Mouse (Mus musculus) embryonic facial prominence, embryonic 12.5 days (tissue): ENCODE measurements around the gene Ermp1. TPM values are rescaled to one million over a fixed set of nuclear protein-coding genes. Genes with fewer than 3 reads are reported as not detected.

ENCODE experiments used
- ATAC-seq: fragments of 200-750 bp; cut with Nextera tagmentation; 2 replicates; pipeline ENCODE4 v1.8.0; 2017; ENCODE audit not compliant: insufficient number of reproducible peaks, insufficient read depth, low FRiP score, low TSS enrichment
- H3K27ac ChIP-seq: fragments of 300-500 bp; sonication (generic); 2 replicates; pipeline ENCODE4 v1.5.1; 2016; ENCODE audit warnings: mild to moderate bottlenecking
- H3K27me3 ChIP-seq: fragments of 300-500 bp; sonication (generic); 2 replicates; pipeline ENCODE4 v1.6.1; 2016; ENCODE audit warnings: mild to moderate bottlenecking, moderate library complexity
- H3K36me3 ChIP-seq: fragments of 300-500 bp; sonication (generic); 2 replicates; pipeline ENCODE4 v1.6.1; 2016; ENCODE audit warnings: mild to moderate bottlenecking
- H3K4me1 ChIP-seq: fragments of 300-500 bp; sonication (generic); 2 replicates; pipeline ENCODE4 v1.6.1; 2016
- H3K4me2 ChIP-seq: fragments of 300-500 bp; sonication (generic); replicated peaks from 2 replicates; pipeline ENCODE4 v1.6.1; 2016; ENCODE audit warnings: mild to moderate bottlenecking, moderate library complexity
- H3K4me3 ChIP-seq: fragments of 300-500 bp; sonication (generic); 2 replicates; pipeline ENCODE4 v1.5.1; 2016; ENCODE audit warnings: mild to moderate bottlenecking
- H3K9ac ChIP-seq: fragments of 300-500 bp; sonication (generic); 2 replicates; pipeline ENCODE4 v1.6.1; 2016; ENCODE audit warnings: mild to moderate bottlenecking, moderate library complexity
- H3K9me3 ChIP-seq: fragments of 300-500 bp; sonication (generic); 2 replicates; pipeline ENCODE4 v1.6.1; 2016; ENCODE audit warnings: mild to moderate bottlenecking, moderate library complexity
- WGBS: fragments of 180-500 bp; shearing (Covaris S2); methylation state at CpG from one replicate; pipeline ENCODE4 v1.1.7; 2016; 5-methylcytosine and 5-hydroxymethylcytosine counted together
- polyA plus RNA-seq: library from polyadenylated mRNA; unstranded; fragments of >200 nt; fragmentation: Nextera tagmentation; extraction: Ambion mirVana; gene quantifications from 2 replicates; pipeline ENCODE4 v1.2.1, GENCODE M21; 2016

Ermp1 gene
- polyA plus RNA-seq, 1 experiment from 2014 or later: 23.9 TPM

DNA sequence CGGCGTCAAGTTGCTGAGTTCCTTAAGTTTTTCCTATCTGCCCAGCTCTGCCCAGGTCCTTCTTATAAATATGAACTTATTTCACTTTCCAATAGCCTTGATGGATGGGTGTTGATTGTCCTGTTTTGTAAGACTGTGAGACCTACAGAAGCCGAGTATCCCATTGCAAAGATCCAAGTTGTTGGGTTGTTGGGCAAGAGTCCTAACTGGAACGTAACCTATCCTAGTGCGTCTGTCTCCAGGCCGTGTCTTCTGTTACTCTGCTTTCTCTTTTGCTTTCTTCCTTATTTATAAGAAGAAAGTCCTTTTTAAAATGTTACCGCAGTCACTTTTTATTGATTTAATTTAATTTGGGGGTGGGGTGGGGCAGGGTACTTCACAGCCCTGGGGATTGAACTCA is 26.7 kb upstream of the Ermp1 start:
- WGBS: 93% methylated on average over 7 of the region's 7 CpGs

DNA sequence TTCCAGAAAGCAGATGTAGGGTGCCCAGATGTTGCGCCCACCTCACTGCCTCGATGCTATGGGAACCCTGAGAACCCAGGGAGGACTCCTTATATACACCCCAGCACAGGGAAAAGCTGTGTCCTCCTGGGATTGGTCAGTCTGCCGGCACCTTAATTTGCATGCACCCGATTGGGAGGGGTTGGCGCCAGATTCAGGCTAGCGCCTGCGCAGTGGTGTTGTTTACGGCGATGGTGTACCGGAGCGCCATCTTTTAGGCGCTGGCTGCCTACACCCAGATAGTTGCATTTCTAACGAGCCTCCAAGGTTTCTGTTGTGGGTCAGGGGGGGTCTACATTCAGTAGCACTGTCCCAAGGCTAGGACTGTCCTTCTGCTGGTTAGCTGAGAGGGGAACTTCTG is 24.4 kb upstream of the Ermp1 start:
- H3K4me2 ChIP-seq: no peak overlapping the region
- H3K36me3 ChIP-seq: no peaks in the 10 kb centered on the region
- 95% methylated on average over 13 of the region's 13 CpGs for WGBS
- no peaks in the 10 kb centered on the region for H3K9me3 ChIP-seq
- H3K27ac ChIP-seq: no peak overlapping the region
- H3K4me3 ChIP-seq: no peak overlapping the region
- H3K4me1 ChIP-seq: no peaks in the 10 kb centered on the region; the same call in 1 of the 2 replicates
- no peaks in the 10 kb centered on the region for H3K27me3 ChIP-seq
- no peak overlapping the region for H3K9ac ChIP-seq
- ATAC-seq: no peak

More for the DNA sequence above, 26.7 kb upstream of the Ermp1 start:
- Histone ChIP-seq H3K9me3 (no peaks in the 10 kb centered on the region), H3K4me3 (no peak overlapping the region), H3K36me3 (no peaks in the 10 kb centered on the region), H3K27me3 (no peaks in the 10 kb centered on the region), H3K27ac (no peak overlapping the region), H3K4me1 (no peaks in the 10 kb centered on the region), H3K4me2 (no peak overlapping the region), H3K9ac (no peak overlapping the region)
- ATAC-seq: no peak

DNA sequence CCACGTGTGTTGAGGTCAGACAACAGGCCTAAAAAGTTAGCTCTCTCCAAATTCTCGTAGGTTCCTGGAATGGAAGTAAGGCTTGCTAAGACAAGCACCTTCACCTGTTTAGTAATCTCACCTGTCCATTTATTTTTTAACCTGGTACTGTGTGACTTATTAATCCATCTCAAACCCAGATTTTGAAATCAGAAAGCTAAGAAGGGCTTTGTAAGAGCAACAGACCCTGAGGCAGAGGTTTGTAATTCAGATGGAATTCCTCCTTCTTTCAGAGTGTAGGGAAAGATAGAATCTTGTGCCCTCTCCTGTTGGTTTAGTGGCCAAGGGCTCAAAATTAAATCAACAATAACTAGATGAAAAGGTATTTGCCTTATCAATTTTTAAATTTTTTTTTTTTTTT is 22.9 kb upstream of the Ermp1 start:
- Histone ChIP-seq H3K4me1 (peaks cover 10% of the 10 kb centered on the region; the same call in 1 of the 2 replicates), H3K9me3 (no peaks in the 10 kb centered on the region), H3K4me2 (no peak overlapping the region), H3K9ac (no peak overlapping the region), H3K27ac (no peak overlapping the region), H3K36me3 (no peaks in the 10 kb centered on the region), H3K27me3 (no peaks in the 10 kb centered on the region), H3K4me3 (no peak overlapping the region)
- WGBS: 82% methylated on average over 2 of the region's 2 CpGs
- ATAC-seq: no peak

DNA sequence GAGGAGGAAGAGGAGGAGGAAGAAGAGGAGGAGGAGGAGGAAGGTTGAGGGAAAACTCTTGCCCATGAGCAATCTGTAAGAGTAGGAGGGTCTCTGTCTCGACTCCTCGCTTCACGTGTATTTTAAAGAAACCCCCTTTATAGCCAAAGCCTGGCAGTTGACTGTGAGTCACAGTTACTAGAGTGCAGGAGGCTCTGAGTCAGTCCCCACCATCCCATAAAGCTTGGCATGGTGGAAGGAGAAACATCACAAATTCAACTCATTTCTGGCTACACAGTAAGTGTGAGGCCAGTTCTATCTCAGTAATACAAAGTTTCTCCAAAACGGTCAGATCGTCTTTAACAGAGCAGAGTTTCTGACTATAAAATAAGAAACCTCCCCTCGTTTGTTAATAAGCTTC is 22.0 kb upstream of the Ermp1 start:
- no peak overlapping the region for H3K4me2 ChIP-seq
- H3K9me3 ChIP-seq: no peaks in the 10 kb centered on the region
- 87% methylated on average over 6 of the region's 6 CpGs for WGBS
- H3K27ac ChIP-seq: no peak overlapping the region
- H3K36me3 ChIP-seq: no peaks in the 10 kb centered on the region
- no peaks in the 10 kb centered on the region for H3K27me3 ChIP-seq
- H3K4me3 ChIP-seq: no peak overlapping the region
- H3K9ac ChIP-seq: no peak overlapping the region
- no peak for ATAC-seq
- H3K4me1 ChIP-seq: peaks cover 10% of the 10 kb centered on the region; the same call in 1 of the 2 replicates

DNA sequence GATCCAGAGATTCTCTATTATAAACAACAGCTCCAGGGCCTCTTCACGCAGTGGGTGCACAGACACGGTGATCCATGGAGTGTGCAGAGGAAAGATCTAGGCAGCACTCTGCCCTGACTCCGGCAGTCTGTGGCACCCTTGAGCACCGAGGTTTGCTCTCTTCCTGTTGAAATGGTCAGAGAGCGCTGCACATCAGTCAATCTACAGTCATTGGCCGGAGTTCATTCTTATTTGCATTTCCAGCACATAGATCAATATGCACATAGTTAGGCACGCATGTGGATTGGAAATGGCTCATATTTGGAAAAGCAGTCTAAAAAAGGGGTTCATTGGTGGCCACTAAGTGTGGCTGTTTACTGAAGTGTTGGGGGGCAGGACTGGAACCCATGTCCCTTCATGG is 19.9 kb upstream of the Ermp1 start:
- 88% methylated on average over 7 of the region's 7 CpGs for WGBS
- no peak overlapping the region for H3K4me3 ChIP-seq
- no peak overlapping the region for H3K4me2 ChIP-seq
- no peak overlapping the region for H3K27ac ChIP-seq
- no peaks in the 10 kb centered on the region for H3K36me3 ChIP-seq
- no peaks in the 10 kb centered on the region for H3K9me3 ChIP-seq
- H3K27me3 ChIP-seq: no peaks in the 10 kb centered on the region
- H3K4me1 ChIP-seq: peaks cover 10% of the 10 kb centered on the region; the same call in 1 of the 2 replicates
- ATAC-seq: no peak
- H3K9ac ChIP-seq: no peak overlapping the region

DNA sequence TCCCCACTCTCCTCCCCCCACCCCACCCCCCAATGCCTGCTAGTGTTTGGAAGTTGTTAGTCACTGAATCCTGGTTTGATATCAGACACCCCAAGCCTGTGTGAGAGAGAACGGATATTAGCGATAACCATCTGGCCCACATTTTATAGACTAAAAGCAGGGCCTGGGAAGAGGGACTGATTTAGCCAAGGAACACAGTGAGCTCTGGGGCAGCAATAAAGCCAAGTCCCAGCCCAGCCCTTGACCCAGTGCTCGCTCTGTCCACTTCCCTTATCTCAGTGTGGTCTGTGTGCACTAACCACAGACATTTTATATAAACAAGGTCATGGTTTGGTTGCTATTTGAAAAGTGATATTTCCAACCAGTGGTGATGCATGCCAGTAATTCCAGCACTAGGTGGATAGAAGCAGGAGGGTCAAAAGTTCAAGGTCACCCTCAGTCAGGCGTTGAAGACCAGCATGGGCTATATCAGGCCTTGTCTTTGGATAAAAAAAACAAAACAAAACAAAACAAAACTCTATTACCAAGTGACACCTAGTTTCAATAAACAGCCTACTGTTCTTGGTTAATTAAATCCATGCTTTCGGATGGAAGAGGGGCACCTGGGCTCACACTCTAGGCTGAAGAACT is 18.9 kb upstream of the Ermp1 start:
- no peak overlapping the region for H3K4me3 ChIP-seq
- H3K27me3 ChIP-seq: no peaks in the 10 kb centered on the region
- H3K36me3 ChIP-seq: no peaks in the 10 kb centered on the region
- H3K9me3 ChIP-seq: no peaks in the 10 kb centered on the region
- ATAC-seq: no peak
- H3K4me1 ChIP-seq: peaks cover 10% of the 10 kb centered on the region; the same call in 1 of the 2 replicates
- WGBS: 53% methylated on average over 5 of the region's 5 CpGs
- H3K4me2 ChIP-seq: no peak overlapping the region
- H3K27ac ChIP-seq: no peak overlapping the region
- H3K9ac ChIP-seq: no peak overlapping the region

DNA sequence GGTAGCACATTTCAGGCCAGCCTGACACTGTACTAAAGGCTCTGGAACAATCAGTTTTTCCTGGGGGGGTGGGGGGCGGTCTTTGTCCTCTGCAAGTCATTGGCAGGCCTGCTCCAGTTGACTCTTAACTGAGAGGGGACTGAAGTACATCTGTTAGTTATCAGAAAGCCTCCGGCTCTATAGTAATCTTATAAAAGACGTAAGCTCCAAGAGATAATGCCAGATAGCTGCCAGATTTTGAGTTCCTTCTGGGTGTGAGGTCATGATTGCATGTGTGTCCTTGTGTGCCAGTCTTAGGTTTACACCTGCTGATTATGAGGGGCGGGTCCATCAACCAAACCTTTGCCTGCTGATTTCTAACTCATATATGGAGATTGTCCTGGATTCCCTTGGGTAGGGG is 17.9 kb upstream of the Ermp1 start:
- Histone ChIP-seq H3K27ac (no peak overlapping the region), H3K4me3 (no peak overlapping the region), H3K36me3 (no peaks in the 10 kb centered on the region), H3K4me2 (no peak overlapping the region), H3K9me3 (no peaks in the 10 kb centered on the region), H3K9ac (no peak overlapping the region), H3K4me1 (peaks cover 10% of the 10 kb centered on the region; the same call in 1 of the 2 replicates), H3K27me3 (no peaks in the 10 kb centered on the region)
- WGBS: 55% methylated on average over 4 of the region's 4 CpGs
- ATAC-seq: no peak

DNA sequence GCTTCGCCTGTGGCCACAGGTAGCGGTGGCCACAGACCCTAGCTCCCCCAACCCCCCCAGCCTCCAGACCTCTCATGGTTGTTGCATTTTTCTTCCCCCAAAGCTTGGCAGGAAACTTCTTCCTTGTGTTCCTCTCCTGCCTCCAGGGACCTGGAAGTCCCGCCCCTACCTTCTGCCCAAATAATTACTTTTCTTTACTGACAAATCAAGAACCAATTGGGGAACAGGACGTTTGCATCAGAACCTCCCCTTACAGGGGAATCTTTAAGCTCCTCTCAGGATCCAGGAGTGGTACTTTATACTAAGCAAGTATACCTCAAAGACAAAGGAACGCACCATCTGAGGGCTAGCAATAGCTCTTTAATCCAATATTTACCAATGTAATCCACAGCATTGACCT is 16.7 kb upstream of the Ermp1 start:
- H3K36me3 ChIP-seq: no peaks in the 10 kb centered on the region
- no peak overlapping the region for H3K4me3 ChIP-seq
- 78% methylated on average over 5 of the region's 5 CpGs for WGBS
- peaks cover 10% of the 10 kb centered on the region; the same call in 1 of the 2 replicates for H3K4me1 ChIP-seq
- no peak overlapping the region for H3K4me2 ChIP-seq
- H3K9me3 ChIP-seq: no peaks in the 10 kb centered on the region
- no peak overlapping the region for H3K27ac ChIP-seq
- H3K9ac ChIP-seq: no peak overlapping the region
- no peaks in the 10 kb centered on the region for H3K27me3 ChIP-seq
- no peak for ATAC-seq

DNA sequence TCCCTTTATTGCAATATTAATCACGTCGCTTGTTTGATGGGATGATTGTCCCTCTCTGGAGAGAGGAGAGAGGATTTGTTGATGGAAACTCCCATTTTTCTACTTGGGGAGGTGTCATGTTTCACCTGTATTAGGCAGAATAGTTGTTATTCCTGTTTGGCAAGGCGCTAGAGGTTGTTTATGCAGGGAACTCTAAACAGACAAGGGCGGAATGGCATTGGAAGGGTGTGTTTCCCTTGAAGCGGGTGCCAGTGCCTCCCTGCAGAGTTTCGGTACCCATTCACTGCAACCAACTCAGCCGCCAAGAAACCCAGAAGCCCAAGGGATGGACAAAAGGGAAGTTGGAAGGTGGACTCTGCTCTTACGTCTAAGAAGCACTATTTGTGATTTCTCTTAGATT is 15.6 kb upstream of the Ermp1 start:
- 58% methylated on average over 8 of the region's 8 CpGs for WGBS
- Histone ChIP-seq H3K27me3 (no peaks in the 10 kb centered on the region), H3K4me3 (no peak overlapping the region), H3K4me2 (no peak overlapping the region), H3K4me1 (peaks cover 10% of the 10 kb centered on the region; the same call in 1 of the 2 replicates), H3K9me3 (no peaks in the 10 kb centered on the region), H3K36me3 (no peaks in the 10 kb centered on the region), H3K9ac (no peak overlapping the region), H3K27ac (no peak overlapping the region)
- ATAC-seq: no peak

DNA sequence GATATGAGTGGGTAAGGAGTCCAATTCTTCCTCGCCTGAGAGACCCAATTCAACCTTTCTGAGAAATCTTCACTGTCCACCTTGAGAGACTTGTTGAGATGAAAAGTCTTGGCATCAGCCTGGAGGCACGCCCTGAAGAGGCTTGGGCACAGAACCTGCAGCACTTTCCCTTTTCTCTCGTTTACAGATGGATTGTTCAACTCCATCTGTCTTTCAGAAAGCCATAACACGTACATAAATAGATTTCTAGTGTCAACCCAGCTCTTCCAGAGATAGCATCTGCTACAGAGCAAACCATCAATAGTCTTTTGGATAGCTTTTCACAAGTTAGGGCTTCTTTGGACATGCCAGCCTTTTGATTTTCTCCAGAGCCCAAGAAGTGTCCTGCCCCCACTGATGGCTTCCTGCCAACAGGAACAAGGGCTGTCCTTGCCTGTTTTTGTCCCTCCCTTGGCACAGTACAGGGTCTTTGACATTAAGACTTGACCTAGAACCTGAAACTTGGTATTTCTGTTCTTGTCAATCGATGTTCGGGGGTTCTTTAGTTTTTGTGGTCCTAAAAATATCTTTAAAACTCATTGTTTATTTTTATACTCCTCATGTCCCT is 13.9 kb upstream of the Ermp1 start:
- no peak overlapping the region for H3K4me3 ChIP-seq
- peaks cover 5% of the 10 kb centered on the region; the same call in 1 of the 2 replicates for H3K4me1 ChIP-seq
- no peaks in the 10 kb centered on the region for H3K9me3 ChIP-seq
- no peaks in the 10 kb centered on the region for H3K27me3 ChIP-seq
- 81% methylated on average over 6 of the region's 6 CpGs for WGBS
- no peak overlapping the region for H3K4me2 ChIP-seq
- H3K36me3 ChIP-seq: no peaks in the 10 kb centered on the region
- no peak overlapping the region for H3K9ac ChIP-seq
- no peak overlapping the region for H3K27ac ChIP-seq
- no peak for ATAC-seq

DNA sequence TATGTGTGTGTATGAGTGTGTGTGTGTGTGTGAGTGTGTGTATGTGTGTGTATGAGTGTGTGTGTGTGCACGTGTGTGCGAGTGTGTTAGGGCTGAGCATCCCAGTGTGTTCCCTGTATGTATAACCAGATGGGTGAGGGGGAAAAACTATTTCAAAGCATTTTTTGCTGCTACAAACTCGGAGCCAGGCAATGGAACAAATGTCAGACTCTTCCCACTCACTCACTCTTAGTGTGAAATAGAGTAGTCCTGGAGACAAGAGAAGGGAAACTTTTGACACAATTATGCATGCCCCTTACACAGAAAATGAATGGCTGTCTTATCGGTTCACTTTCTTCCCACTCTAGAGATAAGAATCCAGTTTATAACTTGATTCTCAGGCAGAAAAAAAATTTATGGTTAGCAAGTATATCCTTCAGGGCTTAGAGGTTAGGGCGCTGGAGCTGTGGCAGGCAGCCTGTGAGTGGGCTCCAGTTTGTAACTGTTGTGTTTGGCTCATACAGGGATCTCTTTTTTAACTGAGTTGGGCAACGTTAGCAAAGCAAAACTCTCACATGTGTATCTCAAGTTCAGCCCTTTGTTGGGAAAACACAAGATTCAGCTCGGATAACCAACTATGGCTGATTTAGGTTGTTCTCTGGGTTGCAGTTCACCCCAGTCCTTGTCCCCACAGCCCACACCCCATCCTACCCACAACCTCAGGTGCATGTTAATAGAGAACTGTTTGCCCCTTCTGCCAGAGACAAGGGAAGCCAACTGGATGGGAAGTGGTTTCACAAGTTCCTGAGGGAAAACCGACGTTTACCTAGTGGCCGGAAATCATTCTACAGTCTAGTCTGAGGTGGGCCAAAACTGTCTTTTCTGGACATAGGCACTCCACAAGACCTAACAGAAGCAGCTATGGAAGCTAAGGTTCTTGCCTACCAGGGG is 12.9 kb upstream of the Ermp1 start:
- 81% methylated on average over 10 of the region's 10 CpGs for WGBS
- H3K4me3 ChIP-seq: no peak overlapping the region
- ATAC-seq: no peak
- H3K9ac ChIP-seq: no peak overlapping the region
- no peak overlapping the region for H3K27ac ChIP-seq
- no peak overlapping the region for H3K4me2 ChIP-seq
- H3K36me3 ChIP-seq: no peaks in the 10 kb centered on the region
- no peaks in the 10 kb centered on the region for H3K27me3 ChIP-seq
- H3K9me3 ChIP-seq: no peaks in the 10 kb centered on the region
- no peaks in the 10 kb centered on the region for H3K4me1 ChIP-seq

DNA sequence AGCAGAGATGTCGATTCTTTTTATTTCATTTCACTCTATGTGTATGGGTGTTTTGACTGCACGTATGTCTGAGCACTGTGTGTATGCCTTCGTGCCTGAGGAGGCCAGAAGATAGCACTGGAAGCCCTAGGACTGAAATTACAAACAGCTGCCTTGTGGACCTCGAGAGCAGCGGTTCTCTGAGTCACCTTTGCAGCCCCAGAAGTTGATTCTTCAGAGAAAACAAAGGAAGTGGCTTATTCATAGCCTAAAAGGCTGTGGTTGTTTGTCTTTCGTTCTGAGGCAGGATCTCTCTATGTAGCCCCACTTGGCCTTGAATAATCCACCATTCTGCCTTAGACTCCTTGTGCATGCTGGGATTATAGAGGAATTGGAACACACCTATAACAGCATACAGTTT is 11.5 kb upstream of the Ermp1 start:
- H3K9ac ChIP-seq: no peak overlapping the region
- no peaks in the 10 kb centered on the region for H3K36me3 ChIP-seq
- H3K4me1 ChIP-seq: no peaks in the 10 kb centered on the region
- H3K9me3 ChIP-seq: no peaks in the 10 kb centered on the region
- no peak overlapping the region for H3K4me2 ChIP-seq
- whole genome bisulfite sequencing: 38% methylated on average over 6 of the region's 6 CpGs
- H3K27me3 ChIP-seq: no peaks in the 10 kb centered on the region
- no peak for ATAC-seq
- no peak overlapping the region for H3K27ac ChIP-seq
- no peak overlapping the region for H3K4me3 ChIP-seq
